Mouse (Mus musculus) bone marrow macrophage, adult 2 months (primary cell): ENCODE results near the gene Kcnk13.

ENCODE experiments used
- CTCF ChIP-seq: IDR thresholded peaks from 2 replicates; pipeline ENCODE4 v1.5.1; 2012; ENCODE audit warnings: low read depth, mild to moderate bottlenecking, low read length, moderate library complexity
- POLR2A ChIP-seq: IDR thresholded peaks from 2 replicates; pipeline ENCODE4 v1.6.1; 2012; ENCODE audit warnings: mild to moderate bottlenecking, low read depth, low read length, borderline replicate concordance

GRCm38 (mm10) chr12:99988144-99988543 is 23.8 kb downstream of the Kcnk13 start:
- TF ChIP-seq CTCF = no peak
- TF ChIP-seq POLR2A = no peak
